Mouse (Mus musculus) right cerebral cortex, postnatal 10 days (tissue): ENCODE measurements at regions not wholly inside any gene's neighbourhood (a gene's known extent, or its start where the extent isn't known, plus 50 kb on each side); places are given as distances from the start of the nearest gene placed in this dataset.
A peak's percentile ranks its signal among the peaks of the same experiment; 100 is the strongest.

Experiments
- DNase-seq, 2 experiments: peaks; one replicate each; pipeline ENCODE4 v3.0.0; 2021; ENCODE audit warnings: low spot score in 2 of 2

DNA sequence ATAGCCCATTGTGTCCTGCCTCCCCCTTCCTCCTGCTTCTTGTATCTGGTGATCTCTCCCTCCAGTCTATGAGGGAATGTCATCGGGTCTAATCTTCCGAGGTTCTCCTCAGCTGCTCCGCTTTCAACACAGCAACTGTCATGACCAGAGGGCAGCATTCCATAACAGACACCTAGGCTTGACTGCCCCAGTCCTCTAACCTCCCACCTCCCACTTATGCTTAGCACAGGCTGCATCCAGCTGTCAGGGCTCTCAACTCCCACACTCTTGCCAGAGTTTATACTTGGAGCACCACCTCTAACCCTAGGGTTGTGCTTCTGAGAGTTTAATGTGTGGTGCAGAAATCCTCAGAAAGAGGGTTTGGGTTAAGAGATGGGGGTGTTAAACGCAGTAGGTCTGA lies 137.9 kb upstream of the Rbms1 start:
- no peak for DNase-seq

GRCm38 (mm10) chr2:61088501-61088900 lies 125.5 kb upstream of the Rbms1 start:
- no peak for DNase-seq

GRCm38 (mm10) chr2:61084835-61085234 lies 121.8 kb upstream of the Rbms1 start:
- no peak for DNase-seq

GRCm38 (mm10) chr2:61083100-61083499 lies 120.1 kb upstream of the Rbms1 start:
- no peak for DNase-seq

DNA sequence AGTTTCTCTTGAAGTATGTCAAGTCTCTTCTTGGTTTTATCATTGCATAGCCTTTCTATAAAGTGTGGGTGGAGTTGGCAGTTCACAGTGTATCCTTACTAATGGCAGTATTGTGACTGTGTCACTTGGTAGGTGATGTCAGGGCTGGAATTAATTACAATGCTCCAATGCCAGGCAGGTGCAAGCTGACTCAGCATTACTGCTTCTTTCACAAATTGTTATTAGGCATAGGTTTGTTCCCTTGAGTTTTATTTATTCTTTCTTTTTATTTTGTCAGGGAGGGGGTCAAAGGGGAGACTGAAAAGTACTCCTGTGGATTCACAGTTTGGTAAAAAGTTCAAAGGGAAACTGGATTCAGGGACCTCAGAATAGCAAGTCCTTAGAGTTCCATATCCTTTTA lies 119.6 kb upstream of the Rbms1 start:
- DNase-seq: no peak

- no peak for DNase-seq
Measured at GRCm38 (mm10) chr2:61080006-61080405, 117.0 kb upstream of the Rbms1 start.

GRCm38 (mm10) chr2:61071025-61071424 lies 108.0 kb upstream of the Rbms1 start:
- DNase-seq: no peak

GRCm38 (mm10) chr2:61067877-61068276 lies 104.9 kb upstream of the Rbms1 start:
- DNase-seq: no peak

GRCm38 (mm10) chr2:61062125-61062524 lies 99.1 kb upstream of the Rbms1 start:
- DNase-seq: no peak

DNA sequence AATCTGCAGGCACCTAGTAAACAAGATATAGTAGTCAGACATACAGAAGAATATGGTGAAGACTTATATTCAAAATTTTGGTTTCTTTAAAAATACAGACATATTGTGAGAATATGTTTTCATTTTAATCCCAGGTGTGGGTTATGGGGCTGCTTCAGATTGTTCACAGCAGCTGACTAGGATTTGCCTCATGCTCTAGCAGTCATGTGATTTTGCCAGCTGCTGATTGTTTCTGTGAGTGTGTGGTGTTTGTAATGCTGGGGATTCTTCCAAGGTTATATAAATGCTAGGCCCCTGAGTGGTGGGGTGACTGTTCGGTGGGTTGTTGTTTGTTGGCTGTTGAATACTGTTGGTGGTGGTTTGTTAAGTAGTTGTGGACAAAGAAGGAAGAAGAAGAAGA lies 97.9 kb upstream of the Rbms1 start:
- no peak for DNase-seq

DNA sequence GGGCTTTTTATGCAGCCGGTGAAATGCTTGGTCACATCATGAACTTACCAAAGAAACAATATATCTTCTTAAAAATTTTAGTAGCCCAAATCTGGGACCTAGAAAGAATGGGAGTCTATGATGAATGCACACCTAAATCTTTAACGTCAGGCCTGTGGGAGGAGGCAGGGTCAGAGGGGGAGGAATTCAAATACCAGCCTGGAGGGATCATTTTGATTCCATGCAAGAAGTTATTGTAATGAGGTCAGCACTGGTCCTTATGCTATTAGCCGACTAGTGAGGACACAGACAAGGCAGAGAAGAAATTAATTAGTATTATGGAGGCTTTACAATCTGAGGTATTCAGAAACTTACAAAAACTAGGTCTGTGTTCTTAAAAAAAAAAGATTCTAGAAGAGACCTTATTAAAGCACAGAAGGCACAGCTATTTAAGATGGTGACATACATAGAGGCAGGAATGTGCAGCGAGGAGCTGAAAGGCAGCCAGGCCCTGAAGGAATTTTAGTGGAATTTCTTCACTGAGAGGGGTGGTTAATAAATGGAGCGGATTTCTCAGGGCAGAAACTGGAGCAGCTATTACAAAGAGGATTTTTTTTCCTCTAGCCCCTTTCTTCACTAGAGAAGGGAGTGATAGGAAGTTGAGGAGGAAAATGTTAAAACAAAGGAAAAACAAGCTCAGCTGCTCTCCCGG lies 95.7 kb upstream of the Rbms1 start:
- DNase-seq: peak; percentile 40 to 44

- DNase-seq: no peak
Measured at GRCm38 (mm10) chr2:61052296-61052695, 89.3 kb upstream of the Rbms1 start.

DNA sequence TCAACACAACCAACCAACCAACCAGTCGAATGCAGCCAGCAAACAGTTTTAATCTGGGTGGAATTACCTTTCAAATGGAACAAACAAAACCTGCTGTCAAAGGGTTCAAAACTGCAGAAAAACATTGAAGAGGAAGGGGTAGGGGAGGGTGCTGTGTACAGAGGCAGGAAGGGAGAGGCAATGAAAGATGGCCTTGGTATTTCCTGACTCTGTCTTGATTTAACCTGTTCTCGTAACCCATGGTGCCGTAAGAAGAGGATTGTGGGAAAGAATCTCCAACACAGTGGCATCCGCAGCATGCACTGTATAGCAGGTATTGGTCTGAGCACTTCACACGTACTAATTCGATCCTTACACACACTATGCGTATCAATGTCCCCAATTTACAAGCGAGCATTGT lies 88.8 kb upstream of the Rbms1 start:
- no peak for DNase-seq

DNA sequence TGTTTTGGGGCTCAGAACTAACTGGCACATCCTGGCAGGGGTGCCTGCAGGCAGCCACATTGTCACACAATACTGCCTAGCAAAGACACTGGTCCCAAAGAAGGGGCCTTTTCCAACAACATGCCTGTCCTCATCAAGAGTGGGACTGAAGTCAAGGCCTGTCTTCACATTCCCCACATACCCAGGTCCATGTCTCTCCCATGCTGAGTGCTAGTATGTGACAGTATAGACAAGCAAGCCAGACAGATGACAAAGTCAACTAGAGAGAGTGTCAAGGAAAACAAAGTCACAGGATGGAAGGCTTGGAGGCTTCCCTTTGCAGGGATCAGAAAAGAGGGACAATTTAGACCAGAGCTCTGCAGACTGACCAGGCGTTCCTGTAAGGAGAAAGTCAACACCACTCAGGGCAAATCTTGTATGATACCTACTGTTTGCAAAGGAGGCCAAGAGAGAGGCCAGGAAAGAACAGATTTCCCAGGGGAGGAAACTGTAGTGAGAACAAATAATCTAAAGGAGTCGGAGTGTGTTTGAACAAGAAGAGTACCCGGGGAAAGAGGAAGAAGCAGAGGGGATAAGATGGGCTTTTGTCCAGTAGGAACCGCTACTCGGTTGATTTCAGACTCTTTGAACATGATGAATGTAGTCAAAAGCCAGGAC lies 83.2 kb upstream of the Rbms1 start:
- DNase-seq: no peak

DNA sequence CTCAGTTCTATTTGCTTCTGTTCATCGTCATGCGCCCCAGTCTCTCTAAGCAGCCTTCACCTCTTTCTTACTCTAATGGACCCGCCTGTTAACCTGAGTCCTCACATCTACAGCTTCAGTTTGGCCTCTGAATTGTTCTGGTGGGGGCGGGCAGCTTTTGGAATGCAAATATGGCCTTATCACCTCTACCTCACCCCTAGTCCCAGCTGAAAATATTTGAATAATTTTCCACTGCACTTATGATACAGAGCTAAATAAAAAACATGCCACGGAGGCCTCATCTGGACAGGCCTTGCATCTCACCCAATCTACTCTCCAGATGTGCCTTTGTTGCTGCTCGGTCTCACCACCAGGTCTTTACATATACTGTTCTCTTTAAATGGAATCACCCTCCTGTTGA lies 82.5 kb upstream of the Rbms1 start:
- DNase-seq: no peak

DNA sequence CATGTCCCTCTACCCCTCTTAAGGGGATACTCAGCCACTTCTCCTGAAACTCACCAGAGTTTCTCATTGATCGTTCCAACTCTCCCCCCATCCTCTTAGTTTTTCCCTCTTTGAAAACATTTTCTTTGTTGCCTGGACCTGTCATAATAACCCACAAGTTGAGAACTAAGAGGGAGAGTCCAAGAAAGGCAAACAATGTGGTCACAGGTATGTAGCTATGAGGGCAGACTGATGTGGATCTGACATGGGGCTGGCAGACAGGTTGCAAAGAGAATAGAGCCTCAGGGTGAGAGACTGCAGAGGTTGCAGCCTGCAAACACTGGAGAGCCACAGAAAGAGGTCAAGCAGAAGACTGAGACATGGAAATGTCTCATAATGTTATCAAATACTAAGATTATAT lies 69.9 kb upstream of the Rbms1 start:
- no peak for DNase-seq

GRCm38 (mm10) chr2:61029706-61030105 lies 66.7 kb upstream of the Rbms1 start:
- DNase-seq: no peak

- DNase-seq: no peak
Measured at GRCm38 (mm10) chr2:61028578-61028977, 65.6 kb upstream of the Rbms1 start.

DNA sequence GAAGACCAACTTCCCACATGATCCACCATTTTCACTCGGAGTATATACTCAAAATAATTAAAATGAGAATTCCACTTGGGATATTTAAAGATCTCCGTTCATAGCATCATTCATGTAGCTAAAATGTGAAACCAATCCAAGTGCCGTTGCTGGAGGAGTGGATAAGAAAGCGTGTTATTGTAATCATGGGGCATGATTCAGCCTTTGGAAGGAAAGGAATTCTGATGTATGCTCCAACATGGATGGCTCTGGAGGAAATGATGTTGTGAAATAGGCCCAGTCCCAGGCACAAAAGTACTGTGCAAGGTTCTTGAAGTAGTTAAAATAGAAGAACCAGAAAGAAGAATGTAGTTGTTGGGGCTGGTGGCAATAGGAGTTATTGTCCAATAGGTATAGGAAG lies 64.7 kb upstream of the Rbms1 start:
- no peak for DNase-seq

- no peak for DNase-seq
Measured at GRCm38 (mm10) chr2:61022411-61022810, 59.4 kb upstream of the Rbms1 start.

GRCm38 (mm10) chr2:61020791-61021190 lies 57.8 kb upstream of the Rbms1 start:
- no peak for DNase-seq

DNA sequence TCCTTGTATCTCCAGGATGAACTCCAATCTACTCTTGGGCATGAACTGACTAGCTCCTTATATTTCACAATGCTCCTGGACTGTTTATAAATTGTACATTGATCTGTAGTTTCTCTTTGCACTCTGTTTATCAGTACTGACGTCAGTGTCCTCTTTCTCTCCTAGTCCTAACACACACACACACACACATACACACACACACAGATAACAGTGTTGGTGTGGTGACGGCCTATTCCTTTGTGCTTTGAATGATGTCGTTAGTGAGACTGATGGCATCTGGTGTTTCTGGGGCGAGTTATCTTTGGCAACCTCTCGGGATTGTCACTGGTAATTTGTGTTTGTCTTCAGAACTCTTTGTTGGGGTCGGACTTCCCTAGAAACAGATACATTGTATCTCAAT lies 50.0 kb upstream of the Rbms1 start:
- DNase-seq: no peak
